14 mouse cellular contexts compared by ENCODE assay signal in the genomic region with DNA sequence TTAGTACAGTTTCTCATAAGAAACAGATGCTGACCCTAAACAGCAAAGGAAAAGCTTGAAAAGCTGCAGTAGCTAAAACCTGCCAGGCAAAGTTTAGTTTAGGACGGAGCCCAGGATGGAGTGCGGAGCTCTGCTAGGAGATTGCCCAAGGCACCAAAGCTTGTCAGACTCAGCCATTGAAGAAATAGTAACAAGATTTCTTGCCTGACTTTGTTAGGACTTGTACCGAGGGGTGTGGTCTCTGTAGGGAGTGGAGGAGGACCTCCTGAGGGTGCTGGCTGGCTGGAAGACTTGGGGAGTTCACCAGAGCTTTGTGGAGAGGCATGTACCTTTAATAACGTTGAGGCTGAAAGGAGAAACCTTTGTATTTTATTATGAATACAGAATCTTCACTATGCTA. TPM values are rescaled to one million over a fixed set of nuclear protein-coding genes. Genes with fewer than 3 reads are reported as not detected.
DNase-seq lines count a peak whose midpoint lies in the region; ATAC-seq lines count a peak whose summit lies in the region.
"Had no signal": no experiment of that assay in that cellular context is flagged by ENCODE, and none has a peak within 500 bp of the region (broad histone marks: within the 10 kb centered on the region; RNA-seq: fewer than 3 reads in every experiment).

No protein-coding gene starts in this region.

- no peaks in the 10 kb centered on the region for H3K9me3 ChIP-seq in forebrain, embryonic 12.5 days
- no peaks in the 10 kb centered on the region for H3K9me3 ChIP-seq in forebrain, embryonic 14.5 days (replicated peaks; ENCODE audit: control insufficient read depth, low read length)
- no peaks in the 10 kb centered on the region for H3K9me3 ChIP-seq in neural tube, embryonic 12.5 days
- no peaks in the 10 kb centered on the region for H3K9me3 ChIP-seq in midbrain, embryonic 12.5 days
- H3K9me3 ChIP-seq in kidney, embryonic 15.5 days (replicated peaks) = no peaks in the 10 kb centered on the region
- H3K9me3 ChIP-seq: liver, embryonic 13.5 days had no signal

- no peak overlapping the region for H3K9ac ChIP-seq in forebrain, embryonic 12.5 days
- H3K9ac ChIP-seq in forebrain, embryonic 14.5 days (ENCODE audit: low read length) = no peak overlapping the region
- no peak overlapping the region for H3K9ac ChIP-seq in neural tube, embryonic 12.5 days
- H3K9ac ChIP-seq in midbrain, embryonic 12.5 days (replicated peaks) = no peak overlapping the region
- no peak overlapping the region for H3K9ac ChIP-seq in kidney, embryonic 15.5 days
- H3K9ac ChIP-seq: liver, embryonic 13.5 days had no signal

- 69% methylated on average over 4 of the region's 4 CpGs for WGBS in forebrain, embryonic 12.5 days
- 60% methylated on average over 4 of the region's 4 CpGs for WGBS in forebrain, embryonic 14.5 days
- WGBS in neural tube, embryonic 12.5 days = 67% methylated on average over 4 of the region's 4 CpGs
- 77% methylated on average over 4 of the region's 4 CpGs for WGBS in midbrain, embryonic 12.5 days
- WGBS in kidney, embryonic 15.5 days = 69% methylated on average over 4 of the region's 4 CpGs

- H3K27me3 ChIP-seq in forebrain, embryonic 12.5 days = no peaks in the 10 kb centered on the region
- no peaks in the 10 kb centered on the region for H3K27me3 ChIP-seq in forebrain, embryonic 14.5 days (replicated peaks; ENCODE audit: control insufficient read depth, insufficient read depth, low read length)
- no peaks in the 10 kb centered on the region for H3K27me3 ChIP-seq in neural tube, embryonic 12.5 days (replicated peaks)
- no peaks in the 10 kb centered on the region for H3K27me3 ChIP-seq in midbrain, embryonic 12.5 days
- no peaks in the 10 kb centered on the region for H3K27me3 ChIP-seq in kidney, embryonic 15.5 days
- H3K27me3 ChIP-seq: liver, embryonic 13.5 days had no signal

- intact Hi-C loops in left cerebral cortex, postnatal 14 days (cut with DNase I) = no loop called here

- no peak for DNase-seq in forebrain, embryonic 14.5 days (ENCODE audit: low spot score)
- DNase-seq in neural tube, embryonic 10.5 days (ENCODE audit: extremely low spot score, low spot score) = no peak
- no peak for DNase-seq in cerebellum, adult 8-10 months
- no peak for DNase-seq in left cerebral cortex, postnatal 14 days (ENCODE audit: low spot score in 2 of 2)
- DNase-seq: adrenal gland, postnatal 10 days; kidney, adult 18-20 months; liver, embryonic 13.5 days; lung, postnatal 14 days; spleen, adult 18-20 months; thymus, adult 18-20 months had no signal

- peaks cover 48% of the 10 kb centered on the region for H3K4me1 ChIP-seq in forebrain, embryonic 12.5 days
- H3K4me1 ChIP-seq in forebrain, embryonic 14.5 days (ENCODE audit: control insufficient read depth, insufficient read depth, low read length) = peaks cover 17% of the 10 kb centered on the region
- H3K4me1 ChIP-seq in neural tube, embryonic 12.5 days = peaks cover 30% of the 10 kb centered on the region
- H3K4me1 ChIP-seq in midbrain, embryonic 12.5 days = peaks cover 46% of the 10 kb centered on the region
- H3K4me1 ChIP-seq in kidney, embryonic 15.5 days = peaks cover 35% of the 10 kb centered on the region

- H3K4me2 ChIP-seq in forebrain, embryonic 12.5 days = peak overlapping the region; percentile 13; the same call in 1 of the 2 replicates
- no peak overlapping the region for H3K4me2 ChIP-seq in forebrain, embryonic 14.5 days (ENCODE audit: low read length)
- H3K4me2 ChIP-seq in neural tube, embryonic 12.5 days (replicated peaks) = 0 out of 2 replicates have a peak overlapping the region, but pooled peaks have one; percentile 14
- H3K4me2 ChIP-seq in midbrain, embryonic 12.5 days (replicated peaks) = peak overlapping the region; percentile 31
- H3K4me2 ChIP-seq in kidney, embryonic 15.5 days = no peak overlapping the region
- H3K4me2 ChIP-seq: liver, embryonic 13.5 days had no signal

- peaks cover 37% of the 10 kb centered on the region for H3K36me3 ChIP-seq in forebrain, embryonic 12.5 days (replicated peaks)
- peaks cover 26% of the 10 kb centered on the region for H3K36me3 ChIP-seq in forebrain, embryonic 14.5 days (ENCODE audit: control insufficient read depth, insufficient read depth, low read length)
- peaks cover 15% of the 10 kb centered on the region for H3K36me3 ChIP-seq in neural tube, embryonic 12.5 days
- peaks cover 23% of the 10 kb centered on the region for H3K36me3 ChIP-seq in midbrain, embryonic 12.5 days
- peaks cover 42% of the 10 kb centered on the region for H3K36me3 ChIP-seq in kidney, embryonic 15.5 days

- no peak for ATAC-seq in forebrain, embryonic 12.5 days (ENCODE audit: low FRiP score)
- no peak for ATAC-seq in forebrain, embryonic 14.5 days
- ATAC-seq in neural tube, embryonic 12.5 days (ENCODE audit: low FRiP score, low read depth) = no peak
- ATAC-seq in midbrain, embryonic 12.5 days (ENCODE audit: low FRiP score, low read depth) = no peak
- ATAC-seq in kidney, embryonic 15.5 days (replicated peaks; ENCODE audit: low FRiP score) = no peak

- H3K27ac ChIP-seq in forebrain, embryonic 12.5 days = no peak overlapping the region
- no peak overlapping the region for H3K27ac ChIP-seq in forebrain, embryonic 14.5 days (ENCODE audit: low read depth, low read length)
- no peak overlapping the region for H3K27ac ChIP-seq in neural tube, embryonic 12.5 days
- H3K27ac ChIP-seq in midbrain, embryonic 12.5 days (replicated peaks) = no peak overlapping the region
- H3K27ac ChIP-seq in kidney, embryonic 15.5 days = no peak overlapping the region
- H3K27ac ChIP-seq: liver, embryonic 13.5 days had no signal

- no peak overlapping the region for H3K4me3 ChIP-seq in forebrain, embryonic 12.5 days (replicated peaks)
- no peak overlapping the region for H3K4me3 ChIP-seq in forebrain, embryonic 14.5 days (ENCODE audit: low read depth, low read length)
- H3K4me3 ChIP-seq in neural tube, embryonic 12.5 days = no peak overlapping the region
- peak overlapping the region; percentile 7; the same call in 1 of the 2 replicates for H3K4me3 ChIP-seq in midbrain, embryonic 12.5 days
- H3K4me3 ChIP-seq in kidney, embryonic 15.5 days (replicated peaks) = no peak overlapping the region
- H3K4me3 ChIP-seq: liver, embryonic 13.5 days had no signal

RNA-seq across cellular contexts. Expression of gene Hmgcs1, which starts 5.5 kb away (rescaled TPM):
- polyA plus RNA-seq in forebrain, embryonic 12.5 days (2016; fragmentation: Nextera tagmentation; extraction: Ambion mirVana) = 399 and 410 TPM in 2 replicates
- polyA plus RNA-seq in forebrain, embryonic 14.5 days (2014; fragmentation: Nextera tagmentation; extraction: Ambion mirVana) = 311 and 398 TPM in 2 replicates
- polyA plus RNA-seq in neural tube, embryonic 12.5 days (2016; fragmentation: Nextera tagmentation; extraction: Ambion mirVana) = 426 and 430 TPM in 2 replicates
- 494 and 501 TPM in 2 replicates for polyA plus RNA-seq in midbrain, embryonic 12.5 days (2016; fragmentation: Nextera tagmentation; extraction: Ambion mirVana)
- 100 to 1,000 TPM; 445 to 454 TPM for total RNA-seq in left cerebral cortex, postnatal 14 days (2021)
- polyA plus RNA-seq in kidney, embryonic 15.5 days (2015; fragmentation: Nextera tagmentation; extraction: Ambion mirVana) = 179 and 188 TPM in 2 replicates

Comparison
In these comparisons a context has a peak if more than half of its experiments do, and no peak if none do; other contexts are left out.
1. H3K4me2 ChIP-seq: peak in forebrain, embryonic 12.5 days (single experiment), neural tube, embryonic 12.5 days (single experiment) and midbrain, embryonic 12.5 days (single experiment); none in forebrain, embryonic 14.5 days (single experiment) and kidney, embryonic 15.5 days (single experiment).